Mouse (Mus musculus) T-cell, adult 66 days (primary cell): ENCODE measurements around the gene Ear10. TPM values are rescaled to one million over a fixed set of nuclear protein-coding genes. Genes with fewer than 3 reads are reported as not detected.

Source experiments
- total RNA-seq, 2 experiments: library from RNA; stranded (reverse); gene quantifications; 3 replicates in 1 of 2; 4 replicates in 1 of 2; pipeline ENCODE4 v1.2.4; 2023

Ear10 gene
- not detected for total RNA-seq

GRCm38 (mm10) chr14:43923459-43923858 lies at the start of gene Ear10:
Gene Ear10 (minus strand): TSS chr14:43923559.

GRCm38 (mm10) chr14:43956769-43957168 lies 33.4 kb upstream of the Ear10 start, which contains the start of gene Ang5:
Gene Ang5 (plus strand): TSS chr14:43957069.

GRCm38 (mm10) chr14:43924688-43925403 lies 1.5 kb upstream of the Ear10 start, which contains the start of gene Gm8113:
Gene Gm8113 (plus strand): TSS chr14:43925390.

GRCm38 (mm10) chr14:43875417-43875816 lies 47.9 kb downstream of the Ear10 start, which contains the start of gene Ear1:
Gene Ear1 (minus strand): TSS chr14:43875517.

Other genes starting within 250 kb of the Ear10 start
- not detected for gene Gm8165, start 246.4 kb downstream of the Ear10 start, total RNA-seq
- 1 to 10 TPM in 1 of 2 experiments, under 1 TPM in 1; 0.59 to 1.1 TPM for gene Gm7324, start 225.7 kb downstream of the Ear10 start, total RNA-seq
- gene Gm16506, start 196.1 kb downstream of the Ear10 start, total RNA-seq: not detected
- not detected for gene Gm6526, start 175.7 kb downstream of the Ear10 start, total RNA-seq
- gene Gm8180, start 138.8 kb downstream of the Ear10 start, total RNA-seq: not detected
- not detected for gene Ear1, start 48.0 kb downstream of the Ear10 start, total RNA-seq
- not detected for gene Gm8113, start 1.8 kb upstream of the Ear10 start, total RNA-seq
- gene Ang5, start 33.5 kb upstream of the Ear10 start, total RNA-seq: not detected
- gene Ang6, start 78.7 kb upstream of the Ear10 start, total RNA-seq: not detected
- not detected for gene Ear2, start 179.1 kb upstream of the Ear10 start, total RNA-seq
- not detected for gene Gm3327, start 200.3 kb upstream of the Ear10 start, total RNA-seq